Mouse (Mus musculus) neural tube, embryonic 11.5 days (tissue): Measurements from ENCODE around the gene Ccdc174. TPM values are rescaled to one million over a fixed set of nuclear protein-coding genes. Genes with fewer than 3 reads are reported as not detected.

Experiments
- polyA plus RNA-seq: library from polyadenylated mRNA; unstranded; fragments of >200 nt; fragmentation: Nextera tagmentation; extraction: Ambion mirVana; gene quantifications from 2 replicates; pipeline ENCODE4 v1.2.1, GENCODE M21; 2014

The Ccdc174 gene
- polyA plus RNA-seq, 1 experiment from 2014 or later = 41.5 TPM

Other genes starting within 250 kb of the Ccdc174 start
- gene Slc6a6, start 194.0 kb upstream of the Ccdc174 start, polyA plus RNA-seq = 47.7 and 53.0 TPM in 2 replicates
- gene Grip2, start 50.8 kb upstream of the Ccdc174 start, polyA plus RNA-seq = 1.9 and 2.0 TPM in 2 replicates
- 0.78 and 0.93 TPM in 2 replicates for gene 4930590J08Rik, start 24.8 kb downstream of the Ccdc174 start, polyA plus RNA-seq
- 6.2 and 6.6 TPM in 2 replicates for gene Fgd5, start 100.8 kb downstream of the Ccdc174 start, polyA plus RNA-seq
- gene Nr2c2, start 213.3 kb downstream of the Ccdc174 start, polyA plus RNA-seq = 22.3 and 24.2 TPM in 2 replicates